Mouse (Mus musculus) 3134 (cell line): Measurements from ENCODE around the gene 4931429L15Rik.
A peak's percentile ranks its signal among the peaks of the same experiment; 100 is the strongest.

Experiments used
- DNase-seq: peaks from one replicate; pipeline ENCODE4 v3.0.0-alpha.2; 2011; ENCODE audit warnings: low spot score; ENCODE audit not compliant: insufficient read length; ENCODE audit errors: extremely low read depth

Gene 4931429L15Rik

DNA sequence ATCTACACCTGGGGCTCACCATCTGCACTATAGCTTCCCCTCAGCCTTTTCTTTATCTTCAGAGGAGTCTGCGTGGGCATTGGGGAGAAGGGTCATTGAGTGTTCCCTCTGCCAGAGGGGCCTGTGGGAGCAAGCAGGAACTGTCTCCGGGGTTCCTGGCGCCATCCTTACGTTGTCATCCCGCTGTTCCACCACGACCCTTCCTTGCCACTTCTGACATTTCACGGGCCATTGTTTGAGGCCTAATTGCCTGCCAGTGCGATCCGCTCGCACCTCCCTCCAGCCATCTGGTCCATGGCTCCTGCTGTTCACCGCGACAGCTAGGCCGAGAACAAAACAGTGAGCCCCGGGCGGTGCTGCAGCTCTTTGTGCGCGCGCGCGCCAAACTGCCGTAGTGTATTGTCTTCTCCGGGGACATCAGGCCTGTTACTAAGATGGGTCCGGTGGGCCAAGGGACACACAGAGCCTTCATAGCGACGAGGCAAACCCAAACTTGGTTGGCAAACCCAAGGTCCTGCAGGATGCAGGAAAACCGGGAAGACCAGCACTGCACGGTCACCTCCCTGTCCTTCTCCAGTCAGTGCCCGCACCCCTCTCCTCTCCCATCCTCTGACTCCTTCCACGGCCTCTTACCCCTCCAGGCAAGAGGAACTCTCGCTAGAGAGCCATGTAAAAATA is 8.9 kb upstream of the 4931429L15Rik start:
- no peak for DNase-seq

DNA sequence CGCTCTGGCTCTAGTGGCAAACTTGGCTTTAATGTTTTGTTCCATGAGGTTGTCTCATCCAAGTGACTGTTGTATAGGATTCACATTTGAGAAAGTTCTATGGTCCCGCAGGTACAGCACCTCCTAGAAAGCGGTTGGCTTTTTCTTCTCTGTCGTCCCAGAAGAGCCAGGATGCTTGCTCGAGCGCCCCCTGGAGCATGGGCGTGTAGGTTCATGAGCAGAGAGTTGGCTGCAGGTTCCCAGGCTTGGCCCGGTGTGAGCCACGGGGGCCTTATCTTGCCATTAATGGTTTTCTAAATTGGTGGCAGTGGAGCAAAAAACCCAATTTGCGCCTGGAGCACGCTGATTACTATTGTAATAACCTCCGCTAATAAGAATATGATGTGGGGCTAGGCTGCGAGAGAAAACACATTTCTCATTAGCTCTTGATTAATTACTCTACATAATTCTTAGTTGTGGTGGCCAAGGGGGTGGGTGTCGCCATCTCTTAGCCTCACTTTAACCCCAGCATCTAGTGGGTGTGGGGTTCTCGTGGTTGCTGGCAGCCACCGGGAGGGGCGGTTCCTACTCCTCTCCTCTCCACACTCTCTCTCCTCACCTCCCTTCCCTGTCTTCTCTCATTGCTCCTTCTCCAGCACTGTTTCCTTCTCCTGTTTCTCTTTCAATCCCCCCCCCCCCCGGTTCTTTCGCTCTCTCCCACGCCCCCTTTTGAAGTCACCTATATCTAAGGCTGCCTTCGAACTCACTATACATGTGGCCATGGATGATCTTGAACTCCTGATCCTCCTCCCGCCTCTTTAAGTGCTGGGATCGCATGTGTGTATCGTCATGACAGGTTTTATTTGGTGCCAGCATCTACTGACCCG is 8.2 kb upstream of the 4931429L15Rik start:
- DNase-seq: no peak

GRCm38 (mm10) chr9:46326694-46327405 is 7.1 kb upstream of the 4931429L15Rik start:
- no peak for DNase-seq

GRCm38 (mm10) chr9:46320461-46320860 is 675 bp upstream of the 4931429L15Rik start:
- no peak for DNase-seq

DNA sequence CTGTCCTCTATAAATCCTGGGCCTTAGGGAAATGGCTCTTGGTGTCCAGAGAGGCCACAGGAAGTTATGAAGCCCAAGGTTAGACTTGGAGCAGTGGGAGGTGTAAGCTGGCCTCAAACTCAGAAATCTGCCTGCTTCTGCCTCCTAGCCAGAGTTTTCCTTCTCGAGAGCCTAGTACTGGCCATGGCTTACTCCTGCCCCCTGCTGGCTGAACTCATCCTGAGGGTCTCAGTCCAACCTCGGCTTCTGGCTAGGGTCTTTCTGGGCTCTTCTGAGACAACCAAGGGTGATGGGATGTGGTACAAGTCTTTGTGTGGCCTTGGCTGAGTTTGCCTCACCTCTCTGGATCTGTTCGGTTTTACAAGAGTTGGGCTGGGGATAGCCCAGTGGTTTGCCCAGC is 1.8 kb downstream of the 4931429L15Rik start:
- DNase-seq: no peak

- no peak for DNase-seq
These were observed 2.9 kb downstream of the 4931429L15Rik start for GRCm38 (mm10) chr9:46316909-46317308.

GRCm38 (mm10) chr9:46316388-46316787 is 3.4 kb downstream of the 4931429L15Rik start:
- no peak for DNase-seq

DNA sequence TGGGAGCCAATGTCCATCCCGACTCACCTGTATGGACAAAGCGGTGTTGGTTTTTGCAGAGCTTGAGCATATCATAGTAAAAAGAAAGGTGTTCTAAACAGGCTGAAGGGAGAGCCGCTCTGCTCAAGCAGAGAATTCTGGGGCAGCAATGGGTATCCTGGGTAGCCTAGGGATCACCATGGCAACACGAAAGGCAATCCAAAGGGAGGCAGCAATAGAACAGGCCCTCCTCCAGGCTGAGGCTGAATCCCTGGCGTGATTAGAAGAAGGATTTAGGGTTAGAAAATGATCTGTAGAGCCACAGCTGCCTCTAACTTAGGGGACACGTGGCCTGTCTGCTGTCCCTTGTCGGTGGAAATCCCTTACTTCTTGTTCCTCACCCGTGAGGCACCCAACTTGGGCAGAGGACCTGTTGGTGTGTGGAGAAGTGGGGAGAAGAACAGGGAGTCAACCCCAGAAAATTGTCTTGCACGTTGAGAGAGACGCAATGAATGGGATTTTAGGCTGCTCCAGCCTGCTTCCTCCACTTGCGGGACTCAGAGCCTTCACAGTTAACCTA is 3.9 kb downstream of the 4931429L15Rik start:
- no peak for DNase-seq

- DNase-seq: no peak
These were observed 4.9 kb downstream of the 4931429L15Rik start for GRCm38 (mm10) chr9:46314921-46315320.

DNA sequence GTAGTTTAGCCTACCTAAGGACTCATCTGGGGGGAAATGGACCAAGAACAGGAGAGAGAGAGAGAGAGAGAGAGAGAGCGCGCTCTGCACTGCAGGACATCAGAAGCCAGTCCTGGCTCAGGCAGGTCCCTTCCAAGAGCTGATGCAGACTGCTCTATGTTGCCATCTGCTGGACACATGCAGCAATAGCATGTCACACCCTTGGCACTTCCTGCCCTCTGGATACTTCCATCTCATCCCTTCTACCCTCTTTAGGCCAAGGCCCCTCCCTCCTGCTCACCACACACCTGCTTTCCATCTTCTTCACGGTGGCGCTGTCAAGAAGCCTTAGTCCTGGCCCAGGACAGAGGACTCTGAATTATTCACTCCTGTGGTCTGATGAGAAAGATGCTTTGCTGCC is 5.3 kb downstream of the 4931429L15Rik start:
- no peak for DNase-seq

- DNase-seq: no peak
These were observed 10.7 kb downstream of the 4931429L15Rik start for GRCm38 (mm10) chr9:46309121-46309520.

DNA sequence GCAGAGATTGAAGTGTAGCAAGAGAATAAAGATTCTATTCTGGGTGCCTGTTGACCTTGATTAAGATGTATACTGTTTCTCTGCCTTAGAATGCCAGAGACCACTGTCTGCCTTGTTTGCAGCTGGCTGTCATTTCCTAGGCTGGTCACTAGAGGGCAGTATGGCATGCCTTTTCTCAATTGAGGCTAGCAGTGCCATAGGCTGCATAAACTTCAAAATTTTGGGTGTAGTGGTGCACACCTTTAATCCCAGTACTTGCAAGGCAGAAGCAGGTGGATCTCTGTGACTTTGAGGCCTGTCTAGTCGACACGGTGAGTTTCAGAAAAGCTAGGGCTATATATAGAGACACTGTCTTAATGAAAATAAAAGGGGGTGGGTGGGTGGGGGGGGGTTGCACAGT is 17.6 kb downstream of the 4931429L15Rik start:
- no peak for DNase-seq

GRCm38 (mm10) chr9:46298381-46298780 is 21.4 kb downstream of the 4931429L15Rik start:
- no peak for DNase-seq

DNA sequence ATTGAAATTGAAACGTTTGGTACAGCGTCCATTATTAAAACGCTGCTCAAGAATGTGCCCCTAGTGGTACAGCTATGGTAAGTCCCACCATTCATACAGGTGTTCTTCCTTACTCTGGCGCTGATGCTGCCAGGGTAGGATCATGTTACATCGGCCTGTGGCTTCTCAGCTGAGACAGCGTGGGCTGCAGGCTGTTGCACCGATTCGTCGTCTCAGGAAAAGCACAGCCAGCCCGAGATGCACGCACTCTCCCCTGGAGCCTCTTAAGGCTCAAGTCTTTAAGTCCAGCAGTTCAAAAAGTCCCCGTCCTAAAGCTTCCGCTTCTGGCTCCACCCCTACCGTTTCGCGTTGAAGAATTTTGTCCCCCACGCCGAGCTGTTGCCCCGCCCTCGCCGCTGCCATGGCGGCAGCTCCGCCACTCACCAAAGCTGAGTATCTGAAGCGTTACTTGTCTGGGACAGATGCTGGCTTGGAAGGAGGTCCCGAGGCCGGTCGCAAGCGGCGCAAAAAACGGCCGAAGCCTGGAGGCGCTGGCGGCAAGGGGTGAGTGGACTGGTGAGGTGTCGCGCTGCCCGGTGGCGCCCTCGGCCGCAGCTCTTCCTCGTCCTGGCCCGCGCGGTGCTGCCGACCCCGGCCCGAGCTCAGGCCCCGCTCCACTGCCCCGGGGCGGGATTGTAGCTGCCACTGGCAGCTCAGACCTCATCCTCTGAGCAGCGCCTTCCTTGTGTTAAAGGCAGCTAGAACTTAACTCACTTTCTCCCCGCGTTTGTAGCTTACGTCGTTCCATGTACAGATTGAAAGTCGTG is 37.0 kb downstream of the 4931429L15Rik start, which contains the start of gene Bud13:
Bud13 (plus strand) TSS at position 378 of the 806 bp plus-strand sequence.
- peak; percentile 96 for DNase-seq

DNA sequence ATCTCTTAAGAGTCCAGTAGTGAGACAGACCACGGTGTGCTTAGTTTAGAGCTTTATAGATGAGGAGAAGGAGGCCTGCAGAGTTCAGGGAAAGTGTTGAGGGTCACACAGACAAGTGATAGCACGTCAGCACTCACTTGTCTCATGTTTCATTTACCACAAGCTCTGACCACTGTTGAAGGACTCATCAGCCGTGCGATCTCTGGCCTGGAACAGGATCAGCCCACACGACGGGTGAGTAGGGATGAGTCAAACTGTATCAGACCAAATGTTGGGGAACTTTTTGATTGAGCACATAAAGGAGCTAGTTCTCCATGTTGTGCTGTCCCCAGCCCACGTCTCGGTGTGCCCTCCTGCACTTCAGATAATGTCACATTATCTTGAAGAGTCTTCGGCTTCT is 45.3 kb downstream of the 4931429L15Rik start:
- DNase-seq: peak; percentile 39

DNA sequence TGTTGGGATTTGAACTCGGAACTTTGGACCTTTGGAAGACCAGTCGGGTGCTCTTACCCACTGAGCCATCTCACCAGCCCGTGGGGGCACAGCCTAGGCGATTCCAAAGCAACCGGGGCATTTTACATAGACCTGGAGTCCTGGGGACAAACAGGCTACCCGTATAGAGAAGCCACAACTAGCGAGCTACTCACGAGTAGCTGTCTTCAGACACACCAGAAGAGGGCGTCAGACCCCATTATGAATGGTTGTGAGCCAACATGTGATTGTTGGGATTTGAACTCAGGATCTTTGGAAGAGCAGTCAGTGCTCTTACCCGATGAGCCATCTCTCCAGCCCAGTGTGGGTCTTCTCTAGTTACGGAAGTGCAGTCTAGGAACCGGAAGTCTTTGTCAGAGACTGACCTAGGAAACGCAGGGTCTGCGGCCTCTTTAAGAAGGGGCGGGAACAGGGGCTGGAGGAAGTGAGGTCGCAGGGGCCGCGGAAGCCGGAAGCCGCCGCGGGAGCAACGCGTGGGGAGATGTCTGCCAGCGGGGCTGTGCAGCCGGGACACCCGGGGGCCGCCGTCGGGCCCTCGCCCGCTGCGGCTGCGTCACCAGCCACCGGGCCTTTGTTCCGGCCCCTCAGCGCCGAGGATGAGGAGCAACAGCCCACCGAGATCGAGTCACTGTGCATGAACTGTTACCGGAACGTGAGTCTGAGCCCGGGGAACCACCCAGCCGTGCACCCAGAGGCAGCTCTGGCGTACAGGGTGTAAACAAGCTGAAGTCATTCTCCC is 46.9 kb downstream of the 4931429L15Rik start, which contains the start of gene Zpr1:
Zpr1 (plus strand) TSS at position 388 of the 778 bp plus-strand sequence.
- peak; percentile 90 for DNase-seq

- DNase-seq: no peak
These were observed 47.7 kb downstream of the 4931429L15Rik start for GRCm38 (mm10) chr9:46272070-46272469.

GRCm38 (mm10) chr9:46270782-46271181 is 49.0 kb downstream of the 4931429L15Rik start:
- DNase-seq: no peak

DNA sequence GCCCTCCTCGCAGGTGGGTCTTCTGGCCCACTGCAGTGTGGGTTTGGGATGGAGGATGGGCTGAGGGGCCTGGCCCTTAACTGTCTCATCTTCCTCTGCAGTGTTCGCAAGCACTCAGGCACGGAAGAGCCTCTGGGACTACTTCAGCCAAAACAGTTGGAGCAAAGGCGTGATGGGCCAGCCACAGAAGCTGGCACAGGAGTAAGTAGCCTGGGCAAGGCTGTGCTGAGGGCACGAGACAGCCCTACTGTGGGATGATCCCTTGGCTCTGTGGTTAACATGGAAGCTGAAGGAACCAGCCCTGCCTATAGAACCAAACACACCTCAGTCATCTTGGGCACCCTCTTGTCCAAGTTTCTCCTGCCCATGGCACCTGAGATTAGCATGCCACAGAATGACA is 50.7 kb downstream of the 4931429L15Rik start:
- no peak for DNase-seq
